Mouse (Mus musculus): ENCODE measurements at regions not wholly inside any gene's neighbourhood (a gene's known extent, or its start where the extent isn't known, plus 50 kb on each side); places are given as distances from the start of the nearest gene placed in this dataset.

GRCm38 (mm10) chr2:147989616-147990015, 57.2 kb downstream of the Foxa2 start:
- H3K4me2 ChIP-seq = no peak overlapping the region
- no peak overlapping the region for H3K4me3 ChIP-seq (ENCODE audit: low read depth, low read length)
- DNase-seq (ENCODE audit: low spot score) (no peak), ATAC-seq (replicated peaks; ENCODE audit: low FRiP score) (no peak)
- H3K9me3 ChIP-seq (ENCODE audit: control insufficient read depth, low read length) = no peaks in the 10 kb centered on the region
- H3K27me3 ChIP-seq (replicated peaks; ENCODE audit: control insufficient read depth, insufficient read depth, low read length) = no peaks in the 10 kb centered on the region
- no peak overlapping the region for H3K9ac ChIP-seq (ENCODE audit: low read depth, low read length)
- H3K27ac ChIP-seq (ENCODE audit: low read depth, low read length) = no peak overlapping the region
- H3K4me1 ChIP-seq (replicated peaks; ENCODE audit: control insufficient read depth, insufficient read depth, low read length) = 0 out of 2 replicates have a peak, but pooled peaks cover 2% of the 10 kb centered on the region
- 45% methylated on average over 1 of the region's 1 CpGs for WGBS
- no peaks in the 10 kb centered on the region for H3K36me3 ChIP-seq (ENCODE audit: control insufficient read depth, insufficient read depth, low read length)

- Histone ChIP-seq H3K36me3 (ENCODE audit: control insufficient read depth, insufficient read depth, low read length) (no peaks in the 10 kb centered on the region), H3K4me3 (ENCODE audit: low read depth, low read length) (no peak overlapping the region), H3K27ac (ENCODE audit: low read depth, low read length) (no peak overlapping the region), H3K4me1 (replicated peaks; ENCODE audit: control insufficient read depth, insufficient read depth, low read length) (0 out of 2 replicates have a peak, but pooled peaks cover 2% of the 10 kb centered on the region), H3K4me2 (no peak overlapping the region), H3K9me3 (ENCODE audit: control insufficient read depth, low read length) (no peaks in the 10 kb centered on the region), H3K27me3 (replicated peaks; ENCODE audit: control insufficient read depth, insufficient read depth, low read length) (no peaks in the 10 kb centered on the region), H3K9ac (ENCODE audit: low read depth, low read length) (no peak overlapping the region)
- ATAC-seq (replicated peaks; ENCODE audit: low FRiP score) (no peak), DNase-seq (ENCODE audit: low spot score) (no peak)
Observed at GRCm38 (mm10) chr2:147988586-147988985, 58.2 kb downstream of the Foxa2 start.

GRCm38 (mm10) chr2:147985261-147985575, 61.6 kb downstream of the Foxa2 start:
- no peak for DNase-seq (ENCODE audit: low spot score)

GRCm38 (mm10) chr2:147984547-147985260, 62.1 kb downstream of the Foxa2 start:
- no peaks in the 10 kb centered on the region for H3K27me3 ChIP-seq (replicated peaks; ENCODE audit: control insufficient read depth, insufficient read depth, low read length)
- H3K27ac ChIP-seq (ENCODE audit: low read depth, low read length) = no peak overlapping the region; the same call in 1 of the 2 replicates
- peaks cover 2% of the 10 kb centered on the region; the same call in 1 of the 2 replicates for H3K4me1 ChIP-seq (replicated peaks; ENCODE audit: control insufficient read depth, insufficient read depth, low read length)
- DNase-seq (ENCODE audit: low spot score) = no peak
- no peaks in the 10 kb centered on the region for H3K36me3 ChIP-seq (ENCODE audit: control insufficient read depth, insufficient read depth, low read length)
- no peak overlapping the region for H3K4me3 ChIP-seq (ENCODE audit: low read depth, low read length)
- no peaks in the 10 kb centered on the region for H3K9me3 ChIP-seq (ENCODE audit: control insufficient read depth, low read length)
- no peak overlapping the region for H3K4me2 ChIP-seq
- WGBS = 48% methylated on average over 12 of the region's 12 CpGs
- H3K9ac ChIP-seq (ENCODE audit: low read depth, low read length) = no peak overlapping the region
- peak; percentile 42; the same call in 1 of the 2 replicates for ATAC-seq (replicated peaks; ENCODE audit: low FRiP score)

More at GRCm38 (mm10) chr2:147985261-147985575, 61.6 kb downstream of the Foxa2 start:
- Histone ChIP-seq H3K9ac (ENCODE audit: low read depth, low read length) (no peak overlapping the region), H3K4me3 (ENCODE audit: low read depth, low read length) (no peak overlapping the region), H3K27ac (ENCODE audit: low read depth, low read length) (no peak overlapping the region), H3K4me1 (replicated peaks; ENCODE audit: control insufficient read depth, insufficient read depth, low read length) (0 out of 2 replicates have a peak, but pooled peaks cover 2% of the 10 kb centered on the region), H3K9me3 (ENCODE audit: control insufficient read depth, low read length) (no peaks in the 10 kb centered on the region), H3K4me2 (no peak overlapping the region), H3K27me3 (replicated peaks; ENCODE audit: control insufficient read depth, insufficient read depth, low read length) (no peaks in the 10 kb centered on the region), H3K36me3 (ENCODE audit: control insufficient read depth, insufficient read depth, low read length) (no peaks in the 10 kb centered on the region)
- WGBS = 42% methylated on average over 2 of the region's 2 CpGs
- no peak for ATAC-seq (replicated peaks; ENCODE audit: low FRiP score)

- ATAC-seq (replicated peaks; ENCODE audit: low FRiP score) (no peak), DNase-seq (ENCODE audit: low spot score) (no peak)
- peaks cover 2% of the 10 kb centered on the region; the same call in 1 of the 2 replicates for H3K4me1 ChIP-seq (replicated peaks; ENCODE audit: control insufficient read depth, insufficient read depth, low read length)
- no peaks in the 10 kb centered on the region for H3K36me3 ChIP-seq (ENCODE audit: control insufficient read depth, insufficient read depth, low read length)
- 73% methylated on average over 6 of the region's 6 CpGs for WGBS
- no peak overlapping the region for H3K27ac ChIP-seq (ENCODE audit: low read depth, low read length)
- no peak overlapping the region for H3K4me2 ChIP-seq
- H3K4me3 ChIP-seq (ENCODE audit: low read depth, low read length) = no peak overlapping the region
- no peaks in the 10 kb centered on the region for H3K27me3 ChIP-seq (replicated peaks; ENCODE audit: control insufficient read depth, insufficient read depth, low read length)
- H3K9me3 ChIP-seq (ENCODE audit: control insufficient read depth, low read length) = no peaks in the 10 kb centered on the region
- H3K9ac ChIP-seq (ENCODE audit: low read depth, low read length) = no peak overlapping the region
Observed at GRCm38 (mm10) chr2:147980929-147981479, 65.8 kb downstream of the Foxa2 start.

- Histone ChIP-seq H3K4me1 (replicated peaks; ENCODE audit: control insufficient read depth, insufficient read depth, low read length) (peaks cover 2% of the 10 kb centered on the region; the same call in 1 of the 2 replicates), H3K27me3 (replicated peaks; ENCODE audit: control insufficient read depth, insufficient read depth, low read length) (no peaks in the 10 kb centered on the region), H3K4me2 (no peak overlapping the region), H3K9me3 (ENCODE audit: control insufficient read depth, low read length) (no peaks in the 10 kb centered on the region), H3K4me3 (ENCODE audit: low read depth, low read length) (no peak overlapping the region), H3K27ac (ENCODE audit: low read depth, low read length) (0 out of 2 replicates have a peak overlapping the region, but pooled peaks have one; percentile 19), H3K9ac (ENCODE audit: low read depth, low read length) (no peak overlapping the region), H3K36me3 (ENCODE audit: control insufficient read depth, insufficient read depth, low read length) (no peaks in the 10 kb centered on the region)
- no peak for ATAC-seq (replicated peaks; ENCODE audit: low FRiP score)
- DNase-seq (ENCODE audit: low spot score) = no peak
- 84% methylated on average over 1 of the region's 1 CpGs for WGBS
Observed at GRCm38 (mm10) chr2:147980408-147980807, 66.4 kb downstream of the Foxa2 start.

GRCm38 (mm10) chr2:147979660-147980364, 67.0 kb downstream of the Foxa2 start:
- ATAC-seq (replicated peaks; ENCODE audit: low FRiP score) (0 out of 2 replicates have a peak, but pooled peaks have one; percentile 16), DNase-seq (ENCODE audit: low spot score) (no peak)
- 69% methylated on average over 4 of the region's 4 CpGs for WGBS

GRCm38 (mm10) chr2:147979001-147979400, 67.8 kb downstream of the Foxa2 start:
- 72% methylated on average over 1 of the region's 1 CpGs for WGBS
- no peak overlapping the region for H3K9ac ChIP-seq (ENCODE audit: low read depth, low read length)
- H3K4me3 ChIP-seq (ENCODE audit: low read depth, low read length) = no peak overlapping the region
- no peak overlapping the region for H3K4me2 ChIP-seq
- H3K4me1 ChIP-seq (replicated peaks; ENCODE audit: control insufficient read depth, insufficient read depth, low read length) = no peaks in the 10 kb centered on the region; the same call in 1 of the 2 replicates
- DNase-seq (ENCODE audit: low spot score) (no peak), ATAC-seq (replicated peaks; ENCODE audit: low FRiP score) (no peak)
- H3K9me3 ChIP-seq (ENCODE audit: control insufficient read depth, low read length) = no peaks in the 10 kb centered on the region
- H3K27me3 ChIP-seq (replicated peaks; ENCODE audit: control insufficient read depth, insufficient read depth, low read length) = no peaks in the 10 kb centered on the region
- H3K27ac ChIP-seq (ENCODE audit: low read depth, low read length) = no peak overlapping the region
- H3K36me3 ChIP-seq (ENCODE audit: control insufficient read depth, insufficient read depth, low read length) = no peaks in the 10 kb centered on the region

More at GRCm38 (mm10) chr2:147979660-147980364, 67.0 kb downstream of the Foxa2 start:
- H3K4me2 ChIP-seq = no peak overlapping the region
- H3K4me1 ChIP-seq (replicated peaks; ENCODE audit: control insufficient read depth, insufficient read depth, low read length) = no peaks in the 10 kb centered on the region; the same call in 1 of the 2 replicates
- H3K4me3 ChIP-seq (ENCODE audit: low read depth, low read length) = no peak overlapping the region
- no peaks in the 10 kb centered on the region for H3K36me3 ChIP-seq (ENCODE audit: control insufficient read depth, insufficient read depth, low read length)
- no peak overlapping the region for H3K9ac ChIP-seq (ENCODE audit: low read depth, low read length)
- H3K27me3 ChIP-seq (replicated peaks; ENCODE audit: control insufficient read depth, insufficient read depth, low read length) = no peaks in the 10 kb centered on the region
- no peaks in the 10 kb centered on the region for H3K9me3 ChIP-seq (ENCODE audit: control insufficient read depth, low read length)
- 0 out of 2 replicates have a peak overlapping the region, but pooled peaks have one; percentile 19 for H3K27ac ChIP-seq (ENCODE audit: low read depth, low read length)
